Mouse (Mus musculus) embryonic facial prominence, embryonic 11.5 days (tissue): ENCODE data around the gene Stim1. TPM values are rescaled to one million over a fixed set of nuclear protein-coding genes. Genes with fewer than 3 reads are reported as not detected.

Experiments
- ATAC-seq: fragments of 200-750 bp; cut with Nextera tagmentation; replicated peaks from 2 replicates; pipeline ENCODE4 v1.8.0; 2017; ENCODE audit warnings: low read depth; ENCODE audit not compliant: insufficient number of reproducible peaks, low FRiP score, low TSS enrichment
- DNase-seq: peaks from one replicate; pipeline ENCODE4 v3.0.0-alpha.2; 2015; ENCODE audit warnings: low spot score
- H3K27ac ChIP-seq: fragments of 300-500 bp; sonication (generic); replicated peaks from 2 replicates; pipeline ENCODE4 v1.5.1; 2014; ENCODE audit warnings: mild to moderate bottlenecking, low read depth, low read length, control low read depth
- H3K27me3 ChIP-seq: fragments of 300-500 bp; sonication (generic); 2 replicates; pipeline ENCODE4 v1.6.1; 2014; ENCODE audit warnings: mild to moderate bottlenecking, low read length, moderate library complexity, mixed read lengths; ENCODE audit not compliant: control insufficient read depth, insufficient read depth
- H3K36me3 ChIP-seq: fragments of 300-500 bp; sonication (generic); replicated peaks from 2 replicates; pipeline ENCODE4 v1.6.1; 2014; ENCODE audit warnings: low read depth, mild to moderate bottlenecking, low read length, moderate library complexity, mixed read lengths; ENCODE audit not compliant: control insufficient read depth, insufficient read depth
- H3K4me1 ChIP-seq: fragments of 300-500 bp; sonication (generic); 2 replicates; pipeline ENCODE4 v1.6.1; 2014; ENCODE audit warnings: low read length, mixed read lengths; ENCODE audit not compliant: control insufficient read depth, insufficient read depth
- H3K4me2 ChIP-seq: fragments of 300-500 bp; sonication (generic); 2 replicates; pipeline ENCODE4 v1.6.1; 2014; ENCODE audit warnings: low read depth, mild to moderate bottlenecking, control low read depth, low read length, moderate library complexity
- H3K4me3 ChIP-seq: fragments of 300-500 bp; sonication (generic); 2 replicates; pipeline ENCODE4 v1.5.1; 2014; ENCODE audit warnings: low read depth, low read length, control low read depth
- H3K9ac ChIP-seq: fragments of 300-500 bp; sonication (generic); replicated peaks from 2 replicates; pipeline ENCODE4 v1.6.1; 2014; ENCODE audit warnings: mild to moderate bottlenecking, control low read depth, low read length
- H3K9me3 ChIP-seq: fragments of 300-500 bp; sonication (generic); replicated peaks from 2 replicates; pipeline ENCODE4 v1.6.1; 2016; ENCODE audit warnings: mild to moderate bottlenecking, low read length, inconsistent platforms, mixed read lengths; ENCODE audit not compliant: control insufficient read depth
- WGBS: fragments of 180-500 bp; shearing (Covaris S2); extraction: QIAGEN DNeasy Blood & Tissue Kit; methylation state at CpG from one replicate; pipeline ENCODE4 v1.1.7; 2014; 5-methylcytosine and 5-hydroxymethylcytosine counted together
- polyA plus RNA-seq: library from polyadenylated mRNA; unstranded; fragments of >200 nt; fragmentation: Nextera tagmentation; extraction: Ambion mirVana; gene quantifications from 2 replicates; pipeline ENCODE4 v1.2.1, GENCODE M21; 2014

Stim1 gene
- polyA plus RNA-seq, 1 experiment from 2014 or later = 10.6 TPM

GRCm38 (mm10) chr7:102292228-102292627, 24.6 kb downstream of the Stim1 start:
- ATAC-seq (no peak), DNase-seq (no peak)
- 96% methylated on average over 3 of the region's 3 CpGs for WGBS
- Histone ChIP-seq H3K4me3 (no peak overlapping the region), H3K27ac (no peak overlapping the region), H3K36me3 (no peaks in the 10 kb centered on the region), H3K4me1 (no peaks in the 10 kb centered on the region), H3K27me3 (no peaks in the 10 kb centered on the region), H3K9me3 (no peaks in the 10 kb centered on the region), H3K9ac (no peak overlapping the region), H3K4me2 (no peak overlapping the region)

GRCm38 (mm10) chr7:102293234-102293633, 25.6 kb downstream of the Stim1 start:
- DNase-seq (peak; percentile 15), ATAC-seq (no peak)
- Histone ChIP-seq H3K36me3 (no peaks in the 10 kb centered on the region), H3K4me1 (no peaks in the 10 kb centered on the region), H3K4me3 (no peak overlapping the region), H3K9me3 (no peaks in the 10 kb centered on the region), H3K9ac (no peak overlapping the region), H3K4me2 (no peak overlapping the region), H3K27me3 (no peaks in the 10 kb centered on the region), H3K27ac (no peak overlapping the region)
- WGBS = 23% methylated on average over 2 of the region's 2 CpGs

GRCm38 (mm10) chr7:102300761-102301160, 33.2 kb downstream of the Stim1 start:
- no peak overlapping the region for H3K4me3 ChIP-seq

GRCm38 (mm10) chr7:102302471-102302870, 34.9 kb downstream of the Stim1 start:
- no peaks in the 10 kb centered on the region for H3K36me3 ChIP-seq
- H3K9me3 ChIP-seq = no peaks in the 10 kb centered on the region
- 93% methylated on average over 4 of the region's 4 CpGs for WGBS
- no peak overlapping the region for H3K27ac ChIP-seq
- H3K4me2 ChIP-seq = no peak overlapping the region
- DNase-seq (no peak), ATAC-seq (no peak)
- H3K4me3 ChIP-seq = no peak overlapping the region
- H3K27me3 ChIP-seq = no peaks in the 10 kb centered on the region
- H3K4me1 ChIP-seq = no peaks in the 10 kb centered on the region
- H3K9ac ChIP-seq = no peak overlapping the region

More at GRCm38 (mm10) chr7:102300761-102301160, 33.2 kb downstream of the Stim1 start:
- Histone ChIP-seq H3K27me3 (no peaks in the 10 kb centered on the region), H3K9me3 (no peaks in the 10 kb centered on the region), H3K4me1 (no peaks in the 10 kb centered on the region), H3K4me2 (no peak overlapping the region), H3K9ac (no peak overlapping the region), H3K27ac (no peak overlapping the region), H3K36me3 (no peaks in the 10 kb centered on the region)
- ATAC-seq = no peak
- WGBS = 73% methylated on average over 1 of the region's 1 CpGs
- no peak for DNase-seq

- H3K9ac ChIP-seq = no peak overlapping the region
- DNase-seq = no peak
- no peaks in the 10 kb centered on the region for H3K4me1 ChIP-seq
- no peak overlapping the region for H3K27ac ChIP-seq
- no peak overlapping the region for H3K4me2 ChIP-seq
- H3K27me3 ChIP-seq = no peaks in the 10 kb centered on the region
- H3K9me3 ChIP-seq = no peaks in the 10 kb centered on the region
- H3K4me3 ChIP-seq = no peak overlapping the region
- 85% methylated on average over 2 of the region's 2 CpGs for WGBS
- no peak for ATAC-seq
- H3K36me3 ChIP-seq = no peaks in the 10 kb centered on the region
These were observed 38.0 kb downstream of the Stim1 start for GRCm38 (mm10) chr7:102305596-102305995.

- Histone ChIP-seq H3K27ac (no peak overlapping the region), H3K4me2 (no peak overlapping the region), H3K36me3 (no peaks in the 10 kb centered on the region), H3K9me3 (no peaks in the 10 kb centered on the region), H3K4me1 (no peaks in the 10 kb centered on the region), H3K9ac (no peak overlapping the region), H3K4me3 (no peak overlapping the region), H3K27me3 (no peaks in the 10 kb centered on the region)
- DNase-seq (no peak), ATAC-seq (no peak)
These were observed 42.7 kb downstream of the Stim1 start for GRCm38 (mm10) chr7:102310266-102310665.

GRCm38 (mm10) chr7:102310821-102311220, 43.2 kb downstream of the Stim1 start:
- Histone ChIP-seq H3K4me1 (no peaks in the 10 kb centered on the region), H3K27ac (no peak overlapping the region), H3K4me2 (no peak overlapping the region), H3K27me3 (no peaks in the 10 kb centered on the region), H3K4me3 (no peak overlapping the region), H3K9me3 (no peaks in the 10 kb centered on the region), H3K9ac (no peak overlapping the region), H3K36me3 (no peaks in the 10 kb centered on the region)
- 56% methylated on average over 5 of the region's 5 CpGs for WGBS
- ATAC-seq (no peak), DNase-seq (no peak)

- Histone ChIP-seq H3K9ac (no peak overlapping the region), H3K4me1 (no peaks in the 10 kb centered on the region), H3K4me3 (no peak overlapping the region), H3K4me2 (no peak overlapping the region), H3K27ac (no peak overlapping the region), H3K27me3 (no peaks in the 10 kb centered on the region), H3K36me3 (no peaks in the 10 kb centered on the region), H3K9me3 (no peaks in the 10 kb centered on the region)
- no peak for DNase-seq
- 74% methylated on average over 4 of the region's 4 CpGs for WGBS
- no peak for ATAC-seq
These were observed 45.4 kb downstream of the Stim1 start for GRCm38 (mm10) chr7:102312840-102313534.
